Mouse (Mus musculus): Measurements from ENCODE around the gene Zfp58. TPM values are rescaled to one million over a fixed set of nuclear protein-coding genes. Genes with fewer than 3 reads are reported as not detected.
A peak's percentile ranks its signal among the peaks of the same experiment; 100 is the strongest.
"Not testable (repeated sequence)": the region's sequence is repeated elsewhere in the genome, so short reads cannot be mapped to it uniquely, and the experiment has no call there.

Gene Zfp58
- 10 to 100 TPM in 10 of 26 experiments, 1 to 10 TPM in 16; 3.0 to 17.1 (median 8.9) TPM for total RNA-seq (2018; cell fraction: chromatin; rRNA removed)
- total RNA-seq (2018; cell fraction: cytosol; rRNA removed): 1 to 10 TPM; 1.2 to 6.3 (median 4.7) TPM
- 10 to 100 TPM in 5 of 26 experiments, 1 to 10 TPM in 21; 2.1 to 15.8 (median 5.9) TPM for total RNA-seq (2018; cell fraction: nucleus; rRNA removed)
- 4.4 to 10.5 TPM (median 6.7 TPM) in 3 replicates for polyA plus RNA-seq (2018)

DNA sequence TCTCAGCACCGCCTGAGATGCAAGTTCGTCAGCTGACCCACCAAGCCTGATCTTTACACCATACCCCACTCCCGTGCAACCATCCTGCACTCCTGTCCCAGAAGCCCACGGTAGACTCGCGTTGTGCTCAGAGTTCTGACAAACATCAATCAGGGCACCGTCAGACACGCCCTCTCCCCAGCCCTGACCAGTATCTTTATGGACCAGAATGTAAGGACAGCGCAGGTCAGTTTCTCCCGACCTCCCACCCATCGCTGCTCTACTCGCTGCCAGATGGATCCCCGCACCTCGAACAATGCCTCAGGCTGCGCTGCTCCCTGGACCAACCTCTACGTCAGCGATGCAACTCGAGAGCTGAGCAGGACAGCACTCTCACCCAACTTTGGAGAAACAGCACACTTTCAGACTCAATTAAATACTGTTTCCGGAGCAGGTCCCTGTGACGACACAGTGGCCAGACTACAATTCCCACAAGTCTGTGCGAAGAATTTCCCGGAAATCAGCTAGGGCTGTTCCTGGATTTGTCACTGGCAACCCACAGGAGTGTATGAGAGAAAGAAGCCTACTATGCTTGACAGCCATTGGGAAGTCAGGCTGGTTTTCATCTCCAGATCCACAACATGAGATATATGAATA lies at the start of gene Zfp58:
TSS of gene Zfp58 (minus strand) at position 472 of the 636 bp plus-strand sequence.
- H3K4me3 ChIP-seq (ENCODE audit: inconsistent target): peak within 1 kb of the TSS; percentile 94
- peak within 1 kb of the TSS; percentile 31; the same call in 1 of the 2 replicates for H3K27ac ChIP-seq
- H3K79me2 ChIP-seq (ENCODE audit: inconsistent target): peaks cover 12% of the 10 kb centered on the region; the same call in 1 of the 2 replicates
- WGBS (ENCODE audit: missing documents): 2% methylated on average over 22 of the region's 22 CpGs
- H3K36me3 ChIP-seq (ENCODE audit: inconsistent target): peaks cover 2% of the 10 kb centered on the region; the same call in 1 of the 2 replicates

DNA sequence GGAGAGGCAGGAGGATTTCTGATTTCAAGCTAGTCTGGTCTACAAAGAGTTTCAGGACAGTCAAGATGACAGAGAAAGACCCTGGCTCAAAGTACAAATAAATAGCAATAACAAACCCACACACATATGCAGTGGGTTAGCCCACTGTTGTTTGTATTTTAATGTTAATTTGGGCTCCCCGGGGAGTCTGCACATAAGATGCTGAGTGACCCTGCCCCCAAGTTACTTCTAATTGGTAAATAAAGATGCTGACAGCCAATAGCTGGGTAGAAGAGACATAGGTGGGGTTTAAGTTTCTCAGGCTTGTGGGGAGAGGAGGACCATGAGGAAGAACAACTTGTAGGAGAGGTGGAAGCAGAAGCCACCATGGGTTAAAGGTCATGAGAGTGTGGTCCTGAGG lies 45.6 kb upstream of the Zfp58 start:
- 100% methylated on average over 1 of the region's 1 CpGs for WGBS (ENCODE audit: missing documents)
- Histone ChIP-seq H3K27ac (no peak overlapping the region), H3K79me2 (ENCODE audit: inconsistent target) (peaks cover 50% of the 10 kb centered on the region), H3K36me3 (ENCODE audit: inconsistent target) (peaks cover 55% of the 10 kb centered on the region), H3K4me3 (ENCODE audit: inconsistent target) (no peak overlapping the region)

DNA sequence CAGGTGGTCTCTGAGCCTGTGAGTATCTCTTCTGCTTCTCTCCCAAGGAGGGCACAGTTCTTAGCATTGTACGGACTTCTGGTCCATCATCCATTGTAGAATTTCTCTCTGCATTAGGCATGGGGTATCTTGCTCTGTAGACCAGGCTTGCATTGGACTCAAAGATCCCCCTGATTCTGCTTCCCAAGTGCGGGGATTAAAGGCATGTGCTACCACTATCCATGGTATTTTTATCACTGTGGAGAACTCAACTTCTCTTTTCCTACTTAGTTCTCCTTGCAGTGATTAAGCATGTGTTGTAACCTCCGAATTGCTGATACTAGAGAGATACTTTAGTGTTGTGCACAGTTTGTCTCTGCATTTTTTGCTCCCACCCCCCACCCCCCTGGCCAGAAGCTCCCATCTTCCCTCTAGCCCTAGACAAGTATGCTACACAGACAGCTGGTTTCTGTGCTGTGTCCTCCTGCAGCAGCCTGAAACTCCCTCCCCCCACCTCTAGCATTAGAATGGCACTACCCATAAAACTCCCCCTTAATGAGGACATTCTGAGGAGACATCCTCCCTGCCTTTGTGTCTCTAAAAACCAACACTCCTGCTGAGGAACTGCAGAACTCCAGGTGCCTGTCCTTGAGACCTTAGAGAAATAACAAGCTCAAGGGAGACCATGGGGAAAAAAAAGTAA lies 26.8 kb upstream of the Zfp58 start:
- peaks cover 38% of the 10 kb centered on the region for H3K79me2 ChIP-seq (ENCODE audit: inconsistent target)
- no peak overlapping the region for H3K4me3 ChIP-seq (ENCODE audit: inconsistent target)
- H3K27ac ChIP-seq: peak overlapping the region; percentile 52
- WGBS (ENCODE audit: missing documents): 39% methylated on average over 3 of the region's 3 CpGs
- H3K36me3 ChIP-seq (ENCODE audit: inconsistent target): 0 out of 2 replicates have a peak, but pooled peaks cover 1% of the 10 kb centered on the region

DNA sequence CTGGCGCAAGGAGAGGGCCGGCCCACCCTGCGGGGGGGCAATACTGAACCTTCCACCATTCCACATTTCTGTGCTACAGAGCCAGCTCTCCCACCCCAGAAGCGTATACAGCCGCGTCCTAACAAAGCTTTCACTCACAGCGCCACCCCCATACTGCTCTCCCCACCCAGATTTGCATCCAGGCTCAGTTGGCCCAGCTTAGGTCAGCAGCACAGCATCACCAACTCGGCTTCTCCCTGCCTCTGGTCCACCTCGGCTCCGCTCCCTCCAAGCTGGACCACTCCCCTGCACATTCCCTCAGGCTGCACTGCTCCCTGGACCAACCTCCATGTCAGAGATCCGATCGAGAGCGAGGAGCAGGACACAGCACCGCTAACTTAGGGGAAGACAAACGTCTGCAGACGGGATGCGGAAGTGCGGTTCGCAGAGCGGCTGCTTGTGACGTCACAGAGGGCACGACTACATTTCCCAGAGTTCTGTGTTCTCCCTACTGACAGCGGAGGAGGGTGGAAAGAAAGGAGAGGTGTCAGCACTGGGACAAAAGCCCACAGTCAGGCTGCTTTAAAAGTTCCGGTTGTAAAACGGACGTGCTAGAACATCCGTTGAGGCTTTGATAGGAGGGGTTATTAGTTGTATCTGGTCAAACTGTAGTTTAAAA lies 25.5 kb upstream of the Zfp58 start, which contains the start of the genes Gm26965 and Zfp87:
TSS of gene Gm26965 (minus strand) at position 399 of the 658 bp plus-strand sequence.
TSS of gene Zfp87 (minus strand) at position 425 of the 658 bp plus-strand sequence.
- H3K27ac ChIP-seq: peak within 1 kb of the TSS; percentile 52
- peaks cover 15% of the 10 kb centered on the region for H3K36me3 ChIP-seq (ENCODE audit: inconsistent target)
- peaks cover 51% of the 10 kb centered on the region for H3K79me2 ChIP-seq (ENCODE audit: inconsistent target)
- H3K4me3 ChIP-seq (ENCODE audit: inconsistent target): peak within 1 kb of the TSS; percentile 79
- under 1% methylated on average over 27 of the region's 27 CpGs for WGBS (ENCODE audit: missing documents)

DNA sequence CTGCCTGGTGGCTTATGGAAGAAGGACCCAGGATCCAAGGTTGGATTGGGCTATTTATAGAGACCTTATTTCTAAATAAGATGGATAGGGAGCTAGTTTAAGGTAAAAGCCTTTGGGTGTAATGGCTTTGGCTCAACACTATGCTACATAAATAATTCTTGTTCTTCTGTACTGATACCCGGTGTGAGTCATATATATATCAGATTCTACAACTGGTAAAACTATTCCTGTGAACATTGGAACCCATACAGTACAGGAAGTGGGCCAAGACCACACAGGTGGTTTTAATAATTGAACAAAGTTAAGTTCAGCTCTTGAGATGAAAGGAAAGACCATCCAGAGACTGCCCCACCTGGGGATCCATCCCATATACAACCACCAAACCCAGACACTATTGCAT lies 553 bp upstream of the Zfp58 start:
- Histone ChIP-seq H3K36me3 (ENCODE audit: inconsistent target) (no peaks in the 10 kb centered on the region), H3K27ac (no peak overlapping the region), H3K79me2 (ENCODE audit: inconsistent target) (peaks cover 12% of the 10 kb centered on the region; the same call in 1 of the 2 replicates), H3K4me3 (ENCODE audit: inconsistent target) (no peak overlapping the region)
- 100% methylated on average over 1 of the region's 1 CpGs for WGBS (ENCODE audit: missing documents)

DNA sequence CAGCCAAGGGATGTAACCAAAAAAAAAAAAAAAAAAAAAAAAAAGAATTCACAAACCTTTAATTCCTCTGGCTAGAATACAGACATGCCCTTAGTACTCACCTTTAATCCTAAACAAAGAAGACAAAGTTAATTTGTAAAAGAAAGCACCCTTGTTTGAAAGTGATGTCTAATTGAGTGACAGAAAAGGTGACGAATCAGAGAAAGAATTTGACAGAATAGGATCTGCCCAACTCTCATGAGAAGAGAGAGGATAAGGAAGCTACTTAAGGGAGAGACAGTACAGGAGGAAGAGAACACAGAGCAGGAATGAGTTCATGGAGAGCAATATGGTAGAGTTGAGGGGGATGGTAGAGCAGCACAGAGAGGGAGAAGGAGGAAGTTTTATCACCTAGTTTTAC lies 4.7 kb downstream of the Zfp58 start:
- WGBS (ENCODE audit: missing documents): 100% methylated on average over 1 of the region's 1 CpGs

DNA sequence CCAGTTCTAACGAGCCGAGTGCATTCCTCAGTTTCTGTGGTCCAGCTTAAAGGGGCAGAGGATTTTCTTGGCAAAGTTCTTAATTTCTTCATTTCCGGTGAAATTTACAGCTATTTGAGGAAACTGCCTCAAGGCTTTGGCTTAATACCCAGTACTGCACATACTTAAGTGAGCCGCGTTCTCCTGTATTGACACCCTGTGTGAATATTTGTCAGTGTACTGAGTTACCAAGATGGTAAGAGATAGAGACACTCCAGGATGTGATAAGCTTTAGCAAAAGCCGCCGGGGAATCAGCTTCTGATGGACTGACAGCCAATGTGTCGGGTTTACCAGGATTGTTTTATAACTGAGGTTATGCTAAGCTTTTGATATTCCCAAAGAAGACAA lies 15.9 kb downstream of the Zfp58 start:
- H3K79me2 ChIP-seq (ENCODE audit: inconsistent target): peaks cover 10% of the 10 kb centered on the region; the same call in 1 of the 2 replicates
- H3K27ac ChIP-seq: peak overlapping the region; percentile 66
- 39% methylated on average over 8 of the region's 8 CpGs for WGBS (ENCODE audit: missing documents)
- H3K4me3 ChIP-seq (ENCODE audit: inconsistent target): peak overlapping the region; percentile 71
- peaks cover 4% of the 10 kb centered on the region; the same call in 1 of the 2 replicates for H3K36me3 ChIP-seq (ENCODE audit: inconsistent target)

More for the DNA sequence above, 4.7 kb downstream of the Zfp58 start:
- Histone ChIP-seq H3K79me2 (ENCODE audit: inconsistent target) (peaks cover 12% of the 10 kb centered on the region; the same call in 1 of the 2 replicates), H3K27ac (no peak overlapping the region), H3K4me3 (ENCODE audit: inconsistent target) (no peak overlapping the region), H3K36me3 (ENCODE audit: inconsistent target) (peaks cover 48% of the 10 kb centered on the region)

DNA sequence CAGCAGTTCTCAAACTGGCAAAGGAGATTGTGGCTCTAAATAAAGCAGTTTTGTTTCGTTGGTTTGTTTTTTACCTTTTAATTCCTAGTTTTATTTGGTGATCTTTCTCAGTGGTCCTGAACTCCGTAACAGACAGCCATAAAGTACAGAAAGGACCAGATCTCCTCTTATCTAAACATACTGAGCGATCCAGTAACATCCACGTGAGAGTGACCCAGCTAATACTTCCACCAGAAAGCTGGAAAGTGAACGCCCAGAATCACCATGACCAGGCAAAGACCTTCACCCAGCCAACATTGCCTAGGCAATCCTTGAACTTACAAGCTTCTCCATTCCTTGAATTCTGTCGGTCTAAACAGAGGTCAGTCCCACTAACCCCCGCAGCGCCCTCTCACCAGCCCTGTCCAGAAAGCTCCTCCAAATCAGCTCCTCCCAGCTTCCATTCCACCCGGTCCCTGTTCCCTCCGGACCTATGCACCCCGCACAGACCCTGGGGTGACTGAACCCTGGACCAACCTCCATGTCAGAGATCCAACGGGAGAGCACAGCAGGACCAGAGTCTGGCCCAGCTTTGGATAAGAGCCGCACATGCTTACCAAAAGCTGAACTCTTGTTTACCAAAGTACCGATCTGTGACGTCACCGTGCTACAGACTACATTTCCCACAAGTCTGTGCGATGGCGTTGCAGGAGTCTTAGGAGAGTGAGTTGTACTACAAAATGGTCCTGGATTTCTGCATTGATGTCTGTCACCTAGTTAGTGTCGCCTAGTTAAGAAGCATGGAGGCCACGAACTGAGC lies 16.5 kb downstream of the Zfp58 start, which contains the start of gene Zfp874b:
TSS of gene Zfp874b (minus strand) at position 634 of the 799 bp plus-strand sequence.
- H3K27ac ChIP-seq: peak within 1 kb of the TSS; percentile 66
- peaks cover 4% of the 10 kb centered on the region; the same call in 1 of the 2 replicates for H3K36me3 ChIP-seq (ENCODE audit: inconsistent target)
- H3K79me2 ChIP-seq (ENCODE audit: inconsistent target): peaks cover 10% of the 10 kb centered on the region; the same call in 1 of the 2 replicates
- H3K4me3 ChIP-seq (ENCODE audit: inconsistent target): peak within 1 kb of the TSS; percentile 71
- under 1% methylated on average over 20 of the region's 20 CpGs for WGBS (ENCODE audit: missing documents)

DNA sequence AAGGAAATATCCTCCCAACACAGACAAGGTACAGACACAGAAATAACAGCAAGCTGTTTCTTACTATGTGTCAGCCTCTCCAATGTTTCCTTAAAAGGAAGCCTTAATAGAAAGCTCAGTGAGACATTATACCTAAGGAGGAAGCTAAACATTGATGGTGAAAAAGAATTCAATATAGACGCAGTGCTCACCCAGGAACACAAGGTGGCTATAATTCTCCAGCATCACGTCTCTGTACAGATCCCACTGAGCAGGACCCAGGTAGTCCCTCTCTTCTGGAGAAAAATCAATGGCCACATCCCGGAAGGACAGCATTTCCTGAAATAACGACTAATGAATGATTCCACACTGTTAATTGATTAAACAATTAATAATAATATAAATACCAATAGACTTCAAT lies 18.8 kb downstream of the Zfp58 start:
- no peak overlapping the region for H3K27ac ChIP-seq
- 78% methylated on average over 4 of the region's 4 CpGs for whole genome bisulfite sequencing (ENCODE audit: missing documents)

DNA sequence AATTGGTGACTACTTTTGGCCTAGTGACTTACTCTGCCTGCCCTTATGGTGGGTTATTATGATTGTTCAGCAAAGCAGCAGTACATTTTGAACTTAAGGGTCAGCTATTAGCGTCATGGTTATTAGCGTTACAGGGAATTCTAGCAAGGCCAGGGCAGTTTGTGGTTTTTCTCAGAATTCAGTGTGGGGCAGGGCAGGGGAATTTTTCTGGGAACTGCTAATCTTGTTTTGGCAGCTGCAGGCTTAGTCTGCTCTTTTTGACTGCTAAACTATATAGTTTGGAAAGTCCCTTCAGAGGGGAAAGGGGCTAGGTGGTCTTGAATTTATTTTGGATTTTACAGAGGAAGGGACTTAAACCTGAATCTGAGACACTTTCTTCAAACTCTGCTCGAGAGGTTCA lies 31.1 kb downstream of the Zfp58 start:
- Histone ChIP-seq H3K27ac (no peak overlapping the region), H3K4me3 (ENCODE audit: inconsistent target) (no peak overlapping the region), H3K79me2 (ENCODE audit: inconsistent target) (no peaks in the 10 kb centered on the region), H3K36me3 (ENCODE audit: inconsistent target) (peaks cover 17% of the 10 kb centered on the region; the same call in 1 of the 2 replicates)
- 90% methylated on average over 3 of the region's 3 CpGs for WGBS (ENCODE audit: missing documents)

More for the DNA sequence above, 18.8 kb downstream of the Zfp58 start:
- H3K79me2 ChIP-seq (ENCODE audit: inconsistent target): peaks cover 10% of the 10 kb centered on the region; the same call in 1 of the 2 replicates
- no peak overlapping the region for H3K4me3 ChIP-seq (ENCODE audit: inconsistent target)
- peaks cover 14% of the 10 kb centered on the region; the same call in 1 of the 2 replicates for H3K36me3 ChIP-seq (ENCODE audit: inconsistent target)

DNA sequence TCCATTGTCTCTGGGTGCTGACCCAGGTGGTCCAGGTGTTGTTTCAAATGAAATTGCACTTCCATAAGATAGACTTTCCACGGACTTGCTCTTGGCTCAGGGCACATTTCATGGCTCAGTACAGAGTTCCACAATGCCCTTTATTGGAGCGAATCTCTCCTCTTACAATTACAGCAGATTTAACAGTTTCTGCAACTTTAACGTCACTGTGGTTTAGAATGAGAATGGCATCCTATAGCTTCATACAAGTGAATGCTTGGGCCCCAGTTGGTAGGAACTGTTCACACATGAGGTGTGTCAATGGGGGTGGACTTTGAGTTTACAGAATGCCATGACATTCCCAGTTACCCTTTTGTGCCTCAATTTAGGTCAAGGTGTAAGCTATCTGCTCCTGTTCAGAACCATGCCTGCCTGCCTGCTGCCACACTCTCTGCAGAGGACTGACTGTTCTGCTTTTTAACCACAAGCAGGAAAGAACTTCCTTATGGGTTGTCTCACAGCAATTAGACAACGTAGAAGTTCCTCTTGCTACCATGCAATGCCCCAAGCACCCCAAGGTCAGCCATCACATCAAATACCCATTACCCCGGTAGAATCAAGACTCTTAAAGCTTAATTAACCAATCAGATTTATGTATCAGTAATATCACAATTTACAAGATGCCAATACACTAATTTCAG lies 36.7 kb downstream of the Zfp58 start:
- 0% methylated on average over 2 of the region's 5 CpGs for WGBS (ENCODE audit: missing documents)
- H3K79me2 ChIP-seq (ENCODE audit: inconsistent target); H3K4me3 ChIP-seq (ENCODE audit: inconsistent target); H3K27ac ChIP-seq; H3K36me3 ChIP-seq (ENCODE audit: inconsistent target): not testable (repeated sequence)

DNA sequence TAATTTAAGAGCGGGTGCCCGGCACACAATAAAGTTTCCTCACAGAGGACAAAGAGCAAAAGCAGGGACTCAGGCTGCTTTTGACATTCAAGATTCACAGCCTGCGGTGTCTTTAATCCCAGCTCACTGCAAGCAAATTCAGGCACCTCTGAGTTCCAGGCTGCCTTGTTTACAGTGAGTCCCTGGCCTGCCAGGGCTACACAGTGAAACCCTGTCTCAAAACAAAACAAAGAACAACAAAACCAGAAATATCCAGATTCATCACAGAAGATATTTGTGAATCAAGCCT lies 48.4 kb downstream of the Zfp58 start:
- peak overlapping the region; percentile 48 for H3K27ac ChIP-seq

More for the DNA sequence above, 48.4 kb downstream of the Zfp58 start:
- 12% methylated on average over 3 of the region's 3 CpGs for WGBS (ENCODE audit: missing documents)
- no peaks in the 10 kb centered on the region for H3K79me2 ChIP-seq (ENCODE audit: inconsistent target)
- peaks cover 16% of the 10 kb centered on the region for H3K36me3 ChIP-seq (ENCODE audit: inconsistent target)
- peak overlapping the region; percentile 69 for H3K4me3 ChIP-seq (ENCODE audit: inconsistent target)
